Mouse (Mus musculus) common myeloid progenitor, adult 5-6 weeks (primary cell): Measurements from ENCODE around the gene Krtcap2. TPM values are rescaled to one million over a fixed set of nuclear protein-coding genes. Genes with fewer than 3 reads are reported as not detected.

ENCODE experiments used
- total RNA-seq: library from RNA; stranded (forward); fragments of 200-1000, 187-1606 nt; gene quantifications from 2 replicates; pipeline ENCODE4 v1.2.3, GENCODE M21; 2017

Krtcap2 gene
- total RNA-seq, 1 experiment from 2014 or later = 159 TPM

Other genes with a start within 250 kb of the Krtcap2 start
- 15.8 and 18.3 TPM in 2 replicates for gene Rusc1, start 152.7 kb upstream of the Krtcap2 start, total RNA-seq
- gene Gm43738, start 144.9 kb upstream of the Krtcap2 start, total RNA-seq = not detected in 2 replicates
- 102 and 103 TPM in 2 replicates for gene Fdps, start 144.0 kb upstream of the Krtcap2 start, total RNA-seq
- gene Pklr, start 109.8 kb upstream of the Krtcap2 start, total RNA-seq = 44.1 and 92.6 TPM in 2 replicates
- gene Hcn3, start 85.8 kb upstream of the Krtcap2 start, total RNA-seq = 0.37 and 0.53 TPM in 2 replicates
- gene Clk2, start 81.2 kb upstream of the Krtcap2 start, total RNA-seq = 48.5 and 80.8 TPM in 2 replicates
- 29.2 and 46.9 TPM in 2 replicates for gene Scamp3, start 68.5 kb upstream of the Krtcap2 start, total RNA-seq
- gene Fam189b, start 62.8 kb upstream of the Krtcap2 start, total RNA-seq = 4.5 and 8.6 TPM in 2 replicates
- gene Gba, start 43.0 kb upstream of the Krtcap2 start, total RNA-seq = 37.8 and 41.5 TPM in 2 replicates
- 0.09 TPM in 1 of 2 replicates, not detected in the other for gene Thbs3, start 30.8 kb upstream of the Krtcap2 start, total RNA-seq
- gene Mtx1, start 18.9 kb upstream of the Krtcap2 start, total RNA-seq = 81.9 and 104 TPM in 2 replicates
- 0.29 TPM in 1 of 2 replicates, not detected in the other for gene Muc1, start 16.9 kb upstream of the Krtcap2 start, total RNA-seq
- gene Trim46, start 343 bp downstream of the Krtcap2 start, total RNA-seq = 0.49 and 7.1 TPM in 2 replicates
- gene Dpm3, start 13.4 kb downstream of the Krtcap2 start, total RNA-seq = 63.6 and 66.6 TPM in 2 replicates
- gene Slc50a1, start 24.6 kb downstream of the Krtcap2 start, total RNA-seq = 32.5 and 65.3 TPM in 2 replicates
- not detected in 2 replicates for gene Efna1, start 35.2 kb downstream of the Krtcap2 start, total RNA-seq
- gene Efna3, start 77.0 kb downstream of the Krtcap2 start, total RNA-seq = not detected in 2 replicates
- gene Efna4, start 92.1 kb downstream of the Krtcap2 start, total RNA-seq = 1.7 and 3.8 TPM in 2 replicates
- gene Adam15, start 104.0 kb downstream of the Krtcap2 start, total RNA-seq = 34.0 and 35.2 TPM in 2 replicates
- not detected in 2 replicates for gene Dcst2, start 116.0 kb downstream of the Krtcap2 start, total RNA-seq
- gene Dcst1, start 119.3 kb downstream of the Krtcap2 start, total RNA-seq = 0.09 TPM in 1 of 2 replicates, not detected in the other
- 5.0 and 5.3 TPM in 2 replicates for gene Zbtb7b, start 148.8 kb downstream of the Krtcap2 start, total RNA-seq
- 1.6 TPM in 1 of 2 replicates, not detected in the other for gene Lenep, start 156.8 kb downstream of the Krtcap2 start, total RNA-seq
- gene Flad1, start 165.9 kb downstream of the Krtcap2 start, total RNA-seq = 7.1 and 12.0 TPM in 2 replicates
- gene Cks1b, start 172.4 kb downstream of the Krtcap2 start, total RNA-seq = 151 and 194 TPM in 2 replicates
- 28.2 and 41.0 TPM in 2 replicates for gene Shc1, start 172.5 kb downstream of the Krtcap2 start, total RNA-seq
- gene Pygo2, start 184.2 kb downstream of the Krtcap2 start, total RNA-seq = 13.5 and 13.9 TPM in 2 replicates
- 13.6 and 21.3 TPM in 2 replicates for gene Pbxip1, start 190.7 kb downstream of the Krtcap2 start, total RNA-seq
- gene Pmvk, start 208.6 kb downstream of the Krtcap2 start, total RNA-seq = 20.7 and 22.1 TPM in 2 replicates